Mouse (Mus musculus) effector memory CD4-positive, alpha-beta T cell, adult 5 months (primary cell): ENCODE results near the gene Gm42669. TPM values are rescaled to one million over a fixed set of nuclear protein-coding genes. Genes with fewer than 3 reads are reported as not detected.

Experiments
- polyA plus RNA-seq: library from polyadenylated mRNA; unstranded; fragments of 100-300 nt; shearing (Covaris generic); gene quantifications from one replicate; pipeline ENCODE4 v1.2.1, GENCODE M21; 2017

The Gm42669 gene
- 0.32 TPM for polyA plus RNA-seq

DNA sequence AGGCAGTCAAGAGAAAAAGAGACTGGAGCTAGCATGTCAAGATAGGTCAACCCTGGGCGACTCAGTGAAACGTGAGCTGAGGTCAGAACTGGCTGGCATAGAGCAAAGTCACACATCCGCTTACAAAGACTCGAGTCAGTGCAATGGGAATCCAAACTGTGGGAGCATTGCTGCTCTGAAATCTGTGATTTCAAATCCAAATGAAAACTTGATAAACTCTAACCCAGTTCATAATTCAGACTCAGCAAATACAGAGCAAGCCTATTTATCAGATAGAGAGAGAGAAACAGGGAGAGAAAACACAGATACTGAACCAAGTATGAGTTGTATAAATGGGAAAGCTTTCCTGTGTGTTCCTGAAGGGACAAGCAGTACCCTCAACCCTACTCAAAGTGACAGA, at the start of gene Gm42669:
Gene Gm42669 (plus strand): TSS at position 301 of the 400 bp plus-strand sequence.

DNA sequence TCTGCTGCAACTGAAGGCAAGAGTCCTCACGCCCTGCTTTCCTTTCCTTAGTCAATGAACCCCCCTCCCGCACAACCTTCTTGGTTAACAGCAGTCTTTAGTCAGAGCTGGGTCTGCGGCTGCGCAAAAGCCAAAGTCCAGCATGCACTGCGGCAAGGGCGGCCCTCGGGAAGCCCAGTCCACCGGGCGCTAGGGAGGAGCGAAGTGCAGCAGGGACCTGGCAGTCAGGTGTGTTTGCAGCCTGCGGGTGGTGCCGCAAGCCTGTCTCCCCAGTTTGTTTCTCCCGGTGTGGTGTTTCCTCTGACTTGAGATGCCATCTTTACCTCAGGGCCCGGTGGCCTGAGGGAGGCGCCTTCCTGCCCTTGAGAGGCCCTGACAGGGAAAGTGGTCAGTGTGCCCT, 27.2 kb downstream of the Gm42669 start, which contains the start of gene 1700028K03Rik:
Gene 1700028K03Rik (plus strand): TSS at position 129 of the 400 bp plus-strand sequence.

DNA sequence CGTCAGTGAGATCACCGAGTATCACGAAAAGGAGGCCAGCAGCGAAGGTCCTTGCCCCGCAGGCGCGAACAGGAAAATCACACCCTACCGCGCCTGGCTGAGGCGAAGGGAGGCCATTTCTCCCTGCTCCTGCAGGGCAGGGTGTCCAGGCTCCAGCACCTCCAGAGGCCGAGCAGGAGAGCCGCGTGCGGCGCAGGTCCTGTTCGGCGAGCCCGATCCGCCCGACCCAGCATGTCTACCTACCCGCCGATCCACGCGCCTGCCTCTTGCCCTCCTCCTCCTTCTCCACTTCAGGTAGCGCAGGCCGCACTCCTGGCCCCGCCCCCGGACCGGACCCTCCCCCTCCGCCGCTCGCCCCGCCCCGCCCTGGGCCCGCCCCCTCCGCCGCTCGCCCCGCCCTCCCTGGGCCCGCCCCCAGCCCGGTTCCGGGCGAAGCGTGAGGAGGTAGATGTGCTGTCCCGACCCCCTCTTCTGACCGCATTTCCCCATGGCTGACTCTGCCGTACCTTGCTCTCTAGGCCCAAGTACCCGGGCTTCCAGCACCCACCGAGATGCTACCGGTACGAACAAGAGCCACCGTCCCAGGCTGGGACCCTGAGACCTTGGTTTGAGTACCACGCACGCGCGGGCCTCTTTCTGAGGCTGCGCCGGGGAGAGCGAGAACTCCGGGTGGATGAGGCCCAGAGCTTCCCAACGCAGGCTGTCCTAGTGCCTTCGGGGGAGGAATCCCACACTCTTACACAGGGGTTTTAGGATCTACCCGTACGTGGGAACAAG, 90.1 kb downstream of the Gm42669 start, which contains the start of the genes Rpap2 and Glmn:
Gene Rpap2 (plus strand): TSS at position 73 of the 777 bp plus-strand sequence.
Gene Glmn (minus strand): TSS at position 588 of the 777 bp plus-strand sequence.

Other genes with a start within 250 kb of the Gm42669 start
- gene Tgfbr3, start 218.0 kb upstream of the Gm42669 start, polyA plus RNA-seq: 18.8 TPM
- 0.51 TPM for gene Brdt, start 176.5 kb upstream of the Gm42669 start, polyA plus RNA-seq
- 0.49 TPM for gene Ephx4, start 104.9 kb upstream of the Gm42669 start, polyA plus RNA-seq
- not detected for gene Lpcat2b, start 76.1 kb upstream of the Gm42669 start, polyA plus RNA-seq
- 7.4 TPM for gene Btbd8, start 69.6 kb upstream of the Gm42669 start, polyA plus RNA-seq
- gene 1700028K03Rik, start 27.1 kb downstream of the Gm42669 start, polyA plus RNA-seq: 0.09 TPM
- 19.2 TPM for gene Rpap2, start 89.8 kb downstream of the Gm42669 start, polyA plus RNA-seq
- 15.2 TPM for gene Glmn, start 90.3 kb downstream of the Gm42669 start, polyA plus RNA-seq
- gene Gfi1, start 218.4 kb downstream of the Gm42669 start, polyA plus RNA-seq: 30.0 TPM